Mouse (Mus musculus) retina, postnatal 1 day (tissue): ENCODE results near the gene Spata13.

ENCODE experiments used
- DNase-seq: peaks from one replicate; pipeline ENCODE4 v3.0.0-alpha.2; 2012

Gene Spata13

DNA sequence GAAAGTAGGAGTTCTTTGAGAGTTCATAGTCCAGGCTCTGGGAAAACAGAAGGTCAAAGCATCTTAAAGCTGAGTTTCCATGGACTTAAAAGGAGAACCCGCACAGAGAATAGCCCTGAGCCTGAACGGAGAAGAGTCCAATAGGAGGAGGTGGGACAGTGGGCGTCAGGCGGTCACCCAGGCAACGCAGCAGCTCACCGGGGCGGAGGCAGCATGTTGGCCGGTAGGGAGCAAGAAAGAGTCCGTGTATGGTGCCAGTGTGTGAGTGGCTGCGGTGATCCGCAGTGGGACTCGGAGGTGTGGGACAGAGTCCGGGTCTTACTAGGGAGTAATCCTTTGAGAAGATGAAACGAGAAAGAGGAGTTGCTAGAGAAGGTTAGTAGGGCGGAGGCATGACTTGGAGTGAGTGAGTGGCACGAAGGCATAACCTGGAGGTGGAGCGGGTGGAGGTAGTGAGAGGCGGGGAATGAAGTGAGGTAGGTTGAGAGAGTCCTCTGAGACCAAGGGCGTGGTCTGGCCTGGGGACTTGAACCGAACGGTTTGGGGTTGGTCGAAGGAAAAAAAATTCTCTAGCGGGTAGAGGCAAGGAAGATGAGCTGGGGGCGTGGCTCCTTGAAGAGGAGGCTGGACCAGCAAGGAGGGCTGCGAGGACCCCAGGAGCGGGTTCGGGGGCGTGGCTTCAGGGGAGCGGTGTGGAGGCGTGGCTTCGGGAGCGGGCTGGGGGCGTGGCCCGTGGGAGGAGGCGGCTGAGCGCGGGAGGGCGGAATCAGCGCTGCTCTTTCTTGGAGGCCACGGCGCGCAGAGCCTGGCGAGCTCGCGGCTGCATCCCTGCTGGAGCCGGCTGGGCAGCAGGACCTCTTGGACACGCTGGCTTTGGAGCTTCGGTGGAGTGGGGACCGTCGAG lies at the start of gene Spata13:
Spata13 (plus strand) TSS at position 41 of the 904 bp plus-strand sequence.
- peak; percentile 94 for DNase-seq

- DNase-seq, result peak; percentile 63
These were observed 46.9 kb upstream of the Spata13 start for GRCm38 (mm10) chr14:60586687-60587453.

DNA sequence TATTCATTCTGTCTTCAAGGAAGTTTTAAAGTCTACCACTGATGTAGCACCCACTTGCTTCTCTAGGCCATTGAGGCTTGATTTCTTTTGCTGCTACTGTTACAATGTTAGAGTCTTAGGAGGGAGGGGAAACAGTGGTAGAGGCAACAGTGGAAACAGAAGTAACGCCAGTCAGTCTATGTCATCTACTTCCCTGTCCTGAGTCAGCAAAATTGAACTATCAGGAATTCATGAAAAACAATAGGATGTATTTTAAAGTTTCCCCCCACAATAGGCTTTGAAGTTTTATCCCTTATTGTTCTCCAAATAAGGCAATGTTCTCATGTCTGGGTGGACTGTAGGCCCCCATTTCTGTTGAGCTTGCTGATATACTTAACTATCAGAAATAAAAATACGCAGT lies 44.8 kb upstream of the Spata13 start:
- DNase-seq, result no peak

- no peak for DNase-seq
These were observed 41.5 kb upstream of the Spata13 start for GRCm38 (mm10) chr14:60592339-60592738.

- DNase-seq, result no peak
These were observed 41.0 kb upstream of the Spata13 start for GRCm38 (mm10) chr14:60592822-60593221.

DNA sequence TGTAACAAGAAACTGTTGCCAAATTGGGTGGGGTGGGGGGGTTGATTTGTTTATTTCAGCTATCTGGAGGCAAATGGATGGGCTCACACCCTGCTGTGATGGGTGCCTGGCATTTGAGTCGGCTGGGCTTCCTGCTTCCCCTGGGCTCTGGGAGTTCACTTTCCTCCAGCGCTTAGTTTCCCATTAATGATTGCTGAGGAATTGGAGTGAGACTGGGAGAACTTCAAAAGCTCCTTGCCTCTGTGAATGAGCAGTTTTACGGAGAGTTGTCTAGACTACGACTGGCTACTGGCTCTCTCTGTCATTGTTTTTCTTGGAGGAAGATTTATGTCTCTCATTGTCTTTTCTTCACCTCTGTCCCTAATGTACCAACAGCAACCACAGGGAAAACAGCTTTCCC lies 36.2 kb upstream of the Spata13 start:
- DNase-seq, result no peak

DNA sequence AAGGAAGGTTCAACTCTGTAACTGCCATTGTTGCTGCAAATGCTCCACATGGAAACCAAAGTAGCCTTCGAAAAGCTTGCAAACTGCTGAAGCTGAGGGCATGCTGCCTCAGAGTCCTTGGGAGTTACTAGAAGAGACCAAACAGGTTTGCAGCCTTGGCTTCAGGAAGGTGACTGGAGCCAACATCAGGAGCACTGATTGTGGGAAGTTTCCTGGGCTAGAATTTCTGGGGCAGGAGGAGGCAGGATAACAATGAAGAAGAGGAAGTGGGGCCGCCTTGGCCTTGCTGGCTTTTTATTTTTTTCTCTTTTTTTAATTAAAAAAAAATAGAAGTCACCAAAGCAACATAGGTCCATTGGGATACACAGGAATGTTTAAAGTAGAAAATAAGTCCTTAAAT lies 34.8 kb upstream of the Spata13 start:
- no peak for DNase-seq

DNA sequence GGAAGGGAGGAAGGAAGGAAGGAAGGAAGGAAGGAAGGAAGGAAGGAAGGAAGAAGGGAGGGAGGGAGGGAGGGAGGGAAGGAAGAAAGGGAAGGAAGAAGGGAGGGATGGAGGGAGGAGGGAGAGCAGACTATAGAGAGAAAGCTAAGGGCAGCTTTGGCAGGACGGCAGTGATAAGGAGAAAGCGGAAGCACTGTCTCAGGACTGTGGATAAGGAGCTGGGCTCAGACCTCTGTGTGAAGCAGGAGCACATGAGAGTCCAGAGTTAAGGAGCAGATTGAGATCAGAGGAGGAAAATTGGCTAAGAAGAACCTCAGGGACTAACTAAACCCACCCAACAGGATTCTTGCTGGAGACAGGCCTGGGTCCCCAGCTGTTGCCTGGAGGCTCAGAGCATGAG lies 28.2 kb upstream of the Spata13 start:
- no peak for DNase-seq

GRCm38 (mm10) chr14:60606194-60606593 lies 27.6 kb upstream of the Spata13 start:
- no peak for DNase-seq

GRCm38 (mm10) chr14:60607743-60608142 lies 26.1 kb upstream of the Spata13 start:
- no peak for DNase-seq

DNA sequence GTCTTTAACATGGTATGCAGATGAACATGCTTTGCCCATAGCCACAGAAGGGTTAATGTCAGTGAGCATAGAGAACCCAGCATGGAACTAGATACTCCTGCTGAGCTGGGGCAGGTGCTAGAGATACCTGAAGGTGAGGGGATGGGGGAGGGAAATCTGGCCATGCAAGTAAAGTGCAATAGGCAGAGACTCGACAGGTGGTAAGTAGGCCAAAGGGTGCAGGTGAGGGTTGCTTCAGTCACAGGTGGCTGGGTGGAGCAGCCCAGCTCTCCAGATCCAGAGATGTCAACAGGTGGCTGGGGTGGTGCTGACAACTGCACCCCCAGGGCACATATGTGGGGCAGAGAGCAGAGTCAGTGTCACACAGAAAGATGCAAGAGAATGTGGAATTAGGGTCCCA lies 24.6 kb upstream of the Spata13 start:
- no peak for DNase-seq

GRCm38 (mm10) chr14:60612671-60613070 lies 21.1 kb upstream of the Spata13 start:
- DNase-seq, result peak; percentile 44

DNA sequence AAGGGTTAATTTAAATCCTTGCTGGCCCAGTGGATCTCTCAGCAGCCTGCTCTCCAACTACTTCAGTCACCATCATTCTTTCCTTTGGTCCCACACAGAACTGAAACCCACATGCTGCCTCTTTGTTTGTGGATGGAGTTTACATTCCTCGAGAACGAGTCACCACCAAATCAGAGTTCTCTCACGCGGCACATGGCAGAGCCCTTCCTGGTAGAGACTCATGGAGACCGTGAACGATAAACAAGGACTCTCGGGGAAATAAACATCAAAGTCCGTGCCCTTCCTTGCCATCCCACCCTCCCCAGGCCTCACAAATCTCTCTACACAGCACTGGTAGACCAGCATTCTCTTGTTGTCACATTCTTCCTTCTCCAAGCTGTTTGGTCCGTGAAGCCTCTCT lies 12.7 kb upstream of the Spata13 start:
- no peak for DNase-seq

DNA sequence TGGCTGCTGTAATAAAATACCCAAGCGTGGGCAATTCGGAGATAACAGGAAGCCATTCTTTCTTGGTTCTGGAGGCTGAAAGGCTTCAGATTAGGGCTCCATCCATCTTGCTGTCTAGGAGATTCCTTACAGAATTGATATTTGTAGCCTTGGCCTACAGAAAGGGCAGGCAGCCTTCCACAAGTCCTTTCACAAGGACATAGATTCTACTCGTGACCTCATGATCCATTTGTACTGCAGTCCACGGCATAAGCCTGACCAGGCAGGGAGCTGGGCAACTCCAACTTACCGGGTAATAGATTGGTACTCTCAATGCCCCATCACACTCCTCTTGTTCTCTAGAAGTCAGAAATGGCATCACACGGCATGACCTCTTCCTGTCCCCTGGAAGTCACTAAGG lies 8.3 kb upstream of the Spata13 start:
- no peak for DNase-seq

GRCm38 (mm10) chr14:60629887-60630460 lies 3.8 kb upstream of the Spata13 start:
- DNase-seq, result no peak

DNA sequence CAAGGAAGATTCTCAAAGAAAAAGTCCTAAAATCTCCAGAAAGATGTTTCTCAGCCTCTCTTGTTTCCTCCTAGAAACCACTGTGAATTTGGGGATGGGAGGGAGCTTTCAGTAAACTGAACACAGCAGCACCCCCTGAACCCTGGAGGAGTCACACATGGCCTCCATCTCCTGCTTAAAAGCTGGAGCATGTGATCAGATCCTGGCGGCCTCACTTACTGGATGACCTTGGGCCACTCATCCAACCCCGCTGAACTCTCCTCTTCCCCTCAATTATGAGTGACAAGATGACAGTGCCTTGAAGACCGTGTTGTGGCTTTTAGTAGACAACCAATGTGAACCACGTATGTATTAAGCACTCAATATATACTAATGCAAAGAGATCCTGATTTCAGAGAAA lies 2.8 kb upstream of the Spata13 start:
- no peak for DNase-seq

DNA sequence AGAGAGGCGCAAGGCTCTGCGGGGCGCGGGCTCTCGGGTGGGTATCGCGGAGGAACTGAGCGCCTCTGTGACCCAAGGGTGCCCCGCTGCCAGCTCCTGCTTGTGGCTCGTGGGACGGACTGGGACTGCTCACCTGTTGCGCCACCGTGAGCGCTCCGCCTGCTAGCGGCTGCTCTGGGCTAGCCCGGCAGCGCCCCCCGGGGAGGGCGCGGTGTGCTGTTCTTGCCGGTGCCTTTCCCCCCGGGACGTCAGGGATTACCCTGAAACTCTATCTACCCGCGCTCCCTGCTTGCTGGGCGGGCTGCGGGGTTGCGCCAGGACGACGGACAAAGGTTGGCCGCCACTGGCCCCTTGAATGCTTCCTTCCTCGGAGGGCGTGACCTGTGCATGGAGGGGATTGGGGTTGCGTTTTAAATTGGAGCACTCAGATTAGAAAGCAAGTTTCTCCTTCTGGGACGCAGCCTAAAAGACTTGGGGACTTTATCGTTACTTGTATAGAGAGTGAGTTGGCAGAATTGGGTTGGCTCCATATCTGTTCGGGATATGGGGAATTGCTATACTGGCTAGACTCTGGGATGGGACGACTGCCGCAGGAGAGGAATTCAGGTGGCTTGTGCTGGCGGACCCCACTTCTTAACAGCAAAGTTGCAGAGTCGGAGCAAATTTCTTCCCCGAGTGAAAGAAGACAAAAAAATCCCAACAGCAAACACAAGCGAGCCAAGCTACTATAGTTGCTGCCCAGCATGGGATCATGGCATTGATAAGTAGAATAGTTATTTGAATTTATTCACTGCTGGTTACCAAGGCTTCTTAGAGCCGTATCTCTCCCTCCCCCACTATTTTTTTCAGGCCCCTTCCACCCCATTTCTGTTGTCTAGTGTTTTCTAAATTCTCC lies 1.3 kb downstream of the Spata13 start:
- DNase-seq, result peak; percentile 70

- DNase-seq, result peak; percentile 52
These were observed 2.3 kb downstream of the Spata13 start for GRCm38 (mm10) chr14:60635911-60636607.

DNA sequence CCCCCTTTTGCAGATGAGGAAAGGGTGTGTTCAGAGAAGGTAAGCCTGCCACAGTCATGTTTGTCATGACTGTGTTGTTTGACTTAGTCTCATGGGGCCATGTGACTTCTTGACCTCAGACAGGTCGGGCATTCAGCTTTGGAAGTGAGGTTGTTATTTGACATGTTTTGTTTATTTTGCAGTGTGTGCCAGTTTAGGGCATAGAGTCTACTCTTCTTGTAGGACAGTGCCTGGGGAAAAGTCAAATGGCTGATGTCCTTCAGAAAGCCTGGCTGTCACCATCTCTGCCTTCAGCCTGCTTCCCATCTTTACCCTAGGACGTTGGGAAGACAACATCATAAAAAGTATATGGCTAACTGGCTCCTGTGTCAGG lies 2.8 kb downstream of the Spata13 start:
- DNase-seq, result no peak

- DNase-seq, result no peak
These were observed 3.2 kb downstream of the Spata13 start for GRCm38 (mm10) chr14:60636996-60637395.

- DNase-seq, result no peak
These were observed 4.4 kb downstream of the Spata13 start for GRCm38 (mm10) chr14:60638159-60638558.

DNA sequence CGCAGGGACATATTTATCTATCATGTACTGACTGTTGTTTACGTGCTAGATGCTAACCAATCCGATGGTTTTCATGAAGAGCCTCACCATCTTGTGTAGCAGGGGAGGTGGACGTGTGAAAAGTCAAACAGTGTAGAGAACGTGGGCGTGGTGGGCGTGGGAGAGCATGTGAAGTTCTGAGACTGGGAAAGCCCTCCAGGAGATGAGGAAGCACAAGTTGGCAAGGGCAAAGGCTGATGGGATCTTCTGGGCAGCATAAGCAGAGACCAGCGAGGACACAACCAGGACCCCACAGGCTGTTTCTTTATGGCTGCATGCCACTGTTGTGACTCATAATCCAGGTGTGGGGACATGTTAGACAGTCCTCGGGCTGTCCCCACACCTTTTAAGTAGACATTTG lies 5.4 kb downstream of the Spata13 start:
- DNase-seq, result no peak
